Mouse (Mus musculus) naive thymus-derived CD4-positive, alpha-beta T cell, adult 2 months (primary cell): ENCODE results near the gene Gon4l.
A peak's percentile ranks its signal among the peaks of the same experiment; 100 is the strongest.

Experiments used
- DNase-seq: peaks from one replicate; pipeline ENCODE4 v3.0.0-alpha.2; 2011; ENCODE audit warnings: low read depth

Gon4l gene

GRCm38 (mm10) chr3:88912585-88912984 lies 77.6 kb downstream of the Gon4l start:
- DNase-seq: no peak

- peak; percentile 94 for DNase-seq
Measured at GRCm38 (mm10) chr3:88913511-88914383, 78.7 kb downstream of the Gon4l start, which contains the start of gene Msto1. TSS of gene Msto1 (minus strand) at chr3:88913999.

- DNase-seq: no peak
Measured at GRCm38 (mm10) chr3:88914384-88914810, 79.4 kb downstream of the Gon4l start.

GRCm38 (mm10) chr3:88918981-88919380 lies 84.0 kb downstream of the Gon4l start:
- no peak for DNase-seq

- no peak for DNase-seq
Measured at GRCm38 (mm10) chr3:88921411-88921810, 86.4 kb downstream of the Gon4l start.

GRCm38 (mm10) chr3:88923989-88924591 lies 89.1 kb downstream of the Gon4l start:
- no peak for DNase-seq

GRCm38 (mm10) chr3:88925651-88926050 lies 90.6 kb downstream of the Gon4l start:
- no peak for DNase-seq

- no peak for DNase-seq
Measured at GRCm38 (mm10) chr3:88929501-88929900, 94.5 kb downstream of the Gon4l start.

GRCm38 (mm10) chr3:88939071-88939470 lies 104.0 kb downstream of the Gon4l start:
- DNase-seq: no peak

GRCm38 (mm10) chr3:88939749-88940148 lies 104.7 kb downstream of the Gon4l start:
- DNase-seq: peak; percentile 80

- DNase-seq: no peak
Measured at GRCm38 (mm10) chr3:88942316-88942880, 107.4 kb downstream of the Gon4l start.

GRCm38 (mm10) chr3:88944109-88944508 lies 109.1 kb downstream of the Gon4l start:
- no peak for DNase-seq

- DNase-seq: peak; percentile 91
Measured at GRCm38 (mm10) chr3:88949786-88950575, 115.0 kb downstream of the Gon4l start.

- DNase-seq: peak; percentile 91
Measured at GRCm38 (mm10) chr3:88950576-88951326, 115.7 kb downstream of the Gon4l start, which contains the start of the genes Ash1l and Dap3. TSS of gene Ash1l (plus strand) at chr3:88950622. TSS of gene Dap3 (minus strand) at chr3:88951181.

- no peak for DNase-seq
Measured at GRCm38 (mm10) chr3:88951327-88951800, 116.3 kb downstream of the Gon4l start.

- DNase-seq: no peak
Measured at GRCm38 (mm10) chr3:88953246-88953645, 118.2 kb downstream of the Gon4l start.

- no peak for DNase-seq
Measured at GRCm38 (mm10) chr3:88953736-88954135, 118.7 kb downstream of the Gon4l start.
